Mouse (Mus musculus) heart, adult 18-20 months (tissue): Measurements from ENCODE around the gene Rrp15. TPM values are rescaled to one million over a fixed set of nuclear protein-coding genes. Genes with fewer than 3 reads are reported as not detected.
"Not testable (repeated sequence)": the region's sequence is repeated elsewhere in the genome, so short reads cannot be mapped to it uniquely, and the experiment has no call there.

Experiments
- DNase-seq, 2 experiments: peaks; one replicate each; pipeline ENCODE4 v3.0.0; 2021 to 2022; ENCODE audit warnings: mixed read lengths in 1 of 2
- long read RNA-seq, 2 experiments: library from polyadenylated mRNA; stranded (forward); transcript quantifications; one replicate each; pipeline ENCODE4 v2.0.0; 2021
- total RNA-seq, 2 experiments: library from RNA; stranded (reverse); gene quantifications; 2 replicates each; pipeline ENCODE4 v1.2.3; 2021

Gene Rrp15
- 10 to 100 TPM in 1 of 2 experiments, 1 to 10 TPM in 1; 9.6 to 11.0 TPM for total RNA-seq
- long read RNA-seq, experiment 1, transcript Rrp15-201 (5 exons, 1,321 nt): major isoform, 13 of 16 reads
- long read RNA-seq, experiment 1, partial matches to known transcripts: 3 of 16 reads
- long read RNA-seq, experiment 1, other reads (novel, unspliced or antisense): 0 of 16 reads
- long read RNA-seq, experiment 2, transcript Rrp15-201 (5 exons, 1,321 nt): major isoform, 13 of 14 reads
- long read RNA-seq, experiment 2, partial matches to known transcripts: 1 of 14 reads
- long read RNA-seq, experiment 2, other reads (novel, unspliced or antisense): 0 of 14 reads

GRCm38 (mm10) chr1:186748724-186749653, at the start of gene Rrp15:
Gene Rrp15, minus strand, starts transcription at chr1:186749358.
- DNase-seq: peak; percentile 87 to 90

GRCm38 (mm10) chr1:186797991-186798390, 48.8 kb upstream of the Rrp15 start:
- no peak for DNase-seq

GRCm38 (mm10) chr1:186785359-186785758, 36.2 kb upstream of the Rrp15 start:
- DNase-seq: no peak

- peak in 1 of 2 experiments; percentile 3 for DNase-seq
Observed at GRCm38 (mm10) chr1:186780826-186781225, 31.7 kb upstream of the Rrp15 start.

GRCm38 (mm10) chr1:186773124-186773523, 24.0 kb upstream of the Rrp15 start:
- no peak for DNase-seq

- no peak for DNase-seq
Observed at GRCm38 (mm10) chr1:186772547-186773077, 23.5 kb upstream of the Rrp15 start.

GRCm38 (mm10) chr1:186772005-186772404, 22.8 kb upstream of the Rrp15 start:
- no peak for DNase-seq

GRCm38 (mm10) chr1:186770659-186771058, 21.5 kb upstream of the Rrp15 start:
- no peak for DNase-seq

GRCm38 (mm10) chr1:186768392-186768791, 19.2 kb upstream of the Rrp15 start:
- DNase-seq: no peak

GRCm38 (mm10) chr1:186763451-186763850, 14.3 kb upstream of the Rrp15 start:
- DNase-seq: not testable (repeated sequence)

- peak in 1 of 2 experiments; percentile 2 for DNase-seq
Observed at GRCm38 (mm10) chr1:186749675-186750283, 621 bp upstream of the Rrp15 start.

- DNase-seq: no peak
Observed at GRCm38 (mm10) chr1:186739828-186740227, 9.3 kb downstream of the Rrp15 start.

- no peak for DNase-seq
Observed at GRCm38 (mm10) chr1:186735537-186735936, 13.6 kb downstream of the Rrp15 start.

GRCm38 (mm10) chr1:186733052-186733451, 16.1 kb downstream of the Rrp15 start:
- no peak for DNase-seq

GRCm38 (mm10) chr1:186728778-186729177, 20.4 kb downstream of the Rrp15 start:
- DNase-seq: no peak

- DNase-seq: no peak
Observed at GRCm38 (mm10) chr1:186726117-186726516, 23.0 kb downstream of the Rrp15 start.

GRCm38 (mm10) chr1:186722299-186722698, 26.9 kb downstream of the Rrp15 start:
- no peak for DNase-seq

- DNase-seq: peak; percentile 68 to 95
Observed at GRCm38 (mm10) chr1:186721846-186722245, 27.3 kb downstream of the Rrp15 start.

- no peak for DNase-seq
Observed at GRCm38 (mm10) chr1:186721166-186721565, 28.0 kb downstream of the Rrp15 start.

- DNase-seq: no peak
Observed at GRCm38 (mm10) chr1:186719708-186720107, 29.4 kb downstream of the Rrp15 start.

- no peak for DNase-seq
Observed at GRCm38 (mm10) chr1:186718881-186719280, 30.3 kb downstream of the Rrp15 start.
